Mouse (Mus musculus) small intestine, adult 2 months (tissue): Measurements from ENCODE around the gene Tshr. TPM values are rescaled to one million over a fixed set of nuclear protein-coding genes. Genes with fewer than 3 reads are reported as not detected.

Experiments used
- H3K27ac ChIP-seq: fragments of 200-500 bp; 2 replicates; pipeline ENCODE4 v1.5.1; 2012; ENCODE audit warnings: low read depth, low read length, control low read depth, inconsistent platforms; ENCODE audit not compliant: insufficient read depth
- H3K27me3 ChIP-seq: fragments of 200-500 bp; 2 replicates; pipeline ENCODE4 v1.6.1; 2012; ENCODE audit warnings: mild to moderate bottlenecking, moderate library complexity, low read length, inconsistent platforms; ENCODE audit not compliant: control insufficient read depth, insufficient read depth
- H3K36me3 ChIP-seq: fragments of 200-500 bp; 2 replicates; pipeline ENCODE4 v1.6.1; 2012; ENCODE audit warnings: mild to moderate bottlenecking, low read length, control low read depth, inconsistent platforms; ENCODE audit not compliant: control insufficient read depth, insufficient read depth
- H3K4me1 ChIP-seq: fragments of 200-500 bp; 2 replicates; pipeline ENCODE4 v1.6.1; 2012; ENCODE audit warnings: low read length, inconsistent platforms, mixed read lengths; ENCODE audit not compliant: control insufficient read depth, insufficient read depth, insufficient read length
- H3K4me3 ChIP-seq: fragments of 200-500 bp; 2 replicates; pipeline ENCODE4 v1.5.1; 2012; ENCODE audit warnings: low read depth, mild to moderate bottlenecking, control low read depth, inconsistent platforms, low read length, moderate library complexity
- CTCF ChIP-seq: fragments of 200-500 bp; IDR thresholded peaks from 2 replicates; pipeline ENCODE4 v1.5.1; 2012; ENCODE audit warnings: low read depth, mild to moderate bottlenecking, control low read depth, inconsistent platforms, low read length, moderate library complexity, mixed read lengths; ENCODE audit not compliant: insufficient replicate concordance, insufficient read length; ENCODE audit errors: extremely low read depth
- POLR2A ChIP-seq: fragments of 200-500 bp; IDR thresholded peaks from 2 replicates; pipeline ENCODE4 v1.6.1; 2012; ENCODE audit warnings: low read depth, mild to moderate bottlenecking, control low read depth, inconsistent platforms, low read length, moderate library complexity
- WGBS: fragments of 180-500 bp; shearing (Covaris S2); methylation state at CpG from one replicate; pipeline ENCODE4 v1.1.7; 2018; 5-methylcytosine and 5-hydroxymethylcytosine counted together
- polyA plus RNA-seq: library from polyadenylated mRNA; depleted of rRNA; stranded (reverse); fragments of >200 nt; gene quantifications from 2 replicates; pipeline ENCODE4 v1.2.3, GENCODE M21; 2012; rRNA removed

Tshr gene
- polyA plus RNA-seq, 1 experiment = not detected

DNA sequence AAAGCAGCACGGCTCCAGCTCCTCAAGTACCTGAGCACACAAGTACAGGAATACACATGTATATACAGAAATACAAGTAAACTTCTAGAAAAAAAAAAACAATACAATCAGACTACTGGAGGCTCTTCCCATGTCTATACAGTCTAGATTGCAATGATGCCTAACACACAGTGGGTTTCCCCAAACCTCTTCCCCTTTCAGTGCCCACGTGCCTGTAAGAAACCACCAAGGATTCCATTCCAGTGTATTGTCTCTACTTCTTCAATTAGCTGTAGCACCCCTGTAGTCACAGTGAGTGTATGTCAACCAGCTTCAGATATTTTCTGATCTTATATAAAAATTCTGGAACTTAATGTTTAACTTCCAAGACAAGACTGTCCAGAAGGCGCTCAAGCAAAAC lies 207.8 kb downstream of the Tshr start:
- Histone ChIP-seq H3K27me3 (no peaks in the 10 kb centered on the region), H3K4me3 (no peak overlapping the region), H3K27ac (no peak overlapping the region), H3K36me3 (no peaks in the 10 kb centered on the region), H3K4me1 (peaks cover 4% of the 10 kb centered on the region; the same call in 1 of the 2 replicates)
- WGBS = 87% methylated on average over 3 of the region's 3 CpGs
- TF ChIP-seq CTCF = no peak
- TF ChIP-seq POLR2A = no peak

Other genes starting within 250 kb of the Tshr start
- 0.37 and 0.95 TPM in 2 replicates for gene Cep128, start 154 bp upstream of the Tshr start, polyA plus RNA-seq
- 4.1 and 8.7 TPM in 2 replicates for gene Gtf2a1, start 205.9 kb downstream of the Tshr start, polyA plus RNA-seq